In genomic region chr2:149467801-149468200, GRCm38 (mm10) we compare ENCODE assay signal across 12 mouse cellular contexts.
DNase-seq lines count a peak whose midpoint lies in the region.
"Had no signal": no experiment of that assay in that cellular context is flagged by ENCODE, and none has a peak within 500 bp of the region (broad histone marks: within the 10 kb centered on the region; RNA-seq: fewer than 3 reads in every experiment).

No protein-coding gene starts in this region.

- DNase-seq in cerebellum, postnatal 10 days: peak; percentile 12 to 22
- no peak for DNase-seq in cerebellum, adult 11 months
- peak; percentile 3 for DNase-seq in lung, postnatal 10 days
- DNase-seq in lung, postnatal 4 days: no peak
- DNase-seq in adrenal gland, adult 2 months: peak; percentile 74
- peak; percentile 7 to 17 for DNase-seq in adrenal gland, postnatal 4 days (ENCODE audit: low spot score in 2 of 2)
- DNase-seq in Muller cell, postnatal 12 days (ENCODE audit: inconsistent ontology term): no peak
- DNase-seq: kidney, adult 8-10 months; layer of hippocampus, postnatal 36 days; right cerebral cortex, adult 18-20 months; spleen, adult 18-20 months; thymus, postnatal 25 days had no signal

Comparison
In these comparisons a context has a peak if more than half of its experiments do, and no peak if none do; other contexts are left out.
1. DNase-seq: peak in cerebellum, postnatal 10 days (2 of 2), lung, postnatal 10 days (single experiment), adrenal gland, adult 2 months (single experiment) and adrenal gland, postnatal 4 days (2 of 2); none in cerebellum, adult 11 months (single experiment), lung, postnatal 4 days (0 of 2) and Muller cell, postnatal 12 days (single experiment).